Mouse (Mus musculus) kidney, embryonic 15.5 days (tissue): Measurements from ENCODE around the gene Zfp36. TPM values are rescaled to one million over a fixed set of nuclear protein-coding genes. Genes with fewer than 3 reads are reported as not detected.

Source experiments
- ATAC-seq: fragments of 200-750 bp; cut with Nextera tagmentation; replicated peaks from 2 replicates; pipeline ENCODE4 v1.8.0; 2017; ENCODE audit warnings: moderate TSS enrichment; ENCODE audit not compliant: low FRiP score
- H3K27ac ChIP-seq: fragments of 300-500 bp; sonication (generic); 2 replicates; pipeline ENCODE4 v1.5.1; 2015; ENCODE audit warnings: mild to moderate bottlenecking, inconsistent platforms
- H3K27me3 ChIP-seq: fragments of 300-500 bp; sonication (generic); 2 replicates; pipeline ENCODE4 v1.6.1; 2015; ENCODE audit warnings: inconsistent platforms
- H3K36me3 ChIP-seq: fragments of 300-500 bp; sonication (generic); 2 replicates; pipeline ENCODE4 v1.6.1; 2015; ENCODE audit warnings: inconsistent platforms
- H3K4me1 ChIP-seq: fragments of 300-500 bp; sonication (generic); 2 replicates; pipeline ENCODE4 v1.6.1; 2015; ENCODE audit warnings: inconsistent platforms
- H3K4me2 ChIP-seq: fragments of 300-500 bp; sonication (generic); 2 replicates; pipeline ENCODE4 v1.6.1; 2015; ENCODE audit warnings: moderate library complexity, mild to moderate bottlenecking, inconsistent platforms
- H3K4me3 ChIP-seq: fragments of 300-500 bp; sonication (generic); replicated peaks from 2 replicates; pipeline ENCODE4 v1.5.1; 2015; ENCODE audit warnings: mild to moderate bottlenecking, inconsistent platforms
- H3K9ac ChIP-seq: fragments of 300-500 bp; sonication (generic); 2 replicates; pipeline ENCODE4 v1.6.1; 2015; ENCODE audit warnings: mild to moderate bottlenecking, inconsistent platforms
- H3K9me3 ChIP-seq: fragments of 300-500 bp; sonication (generic); replicated peaks from 2 replicates; pipeline ENCODE4 v1.6.1; 2016; ENCODE audit warnings: inconsistent platforms
- WGBS: fragments of 180-500 bp; shearing (Covaris S2); methylation state at CpG from one replicate; pipeline ENCODE4 v1.1.7; 2015; ENCODE audit warnings: mixed read lengths; 5-methylcytosine and 5-hydroxymethylcytosine counted together
- polyA plus RNA-seq: library from polyadenylated mRNA; unstranded; fragments of >200 nt; fragmentation: Nextera tagmentation; extraction: Ambion mirVana; gene quantifications from 2 replicates; pipeline ENCODE4 v1.2.1, GENCODE M21; 2015

Gene Zfp36
- polyA plus RNA-seq, 1 experiment from 2014 or later: 16.2 TPM

DNA sequence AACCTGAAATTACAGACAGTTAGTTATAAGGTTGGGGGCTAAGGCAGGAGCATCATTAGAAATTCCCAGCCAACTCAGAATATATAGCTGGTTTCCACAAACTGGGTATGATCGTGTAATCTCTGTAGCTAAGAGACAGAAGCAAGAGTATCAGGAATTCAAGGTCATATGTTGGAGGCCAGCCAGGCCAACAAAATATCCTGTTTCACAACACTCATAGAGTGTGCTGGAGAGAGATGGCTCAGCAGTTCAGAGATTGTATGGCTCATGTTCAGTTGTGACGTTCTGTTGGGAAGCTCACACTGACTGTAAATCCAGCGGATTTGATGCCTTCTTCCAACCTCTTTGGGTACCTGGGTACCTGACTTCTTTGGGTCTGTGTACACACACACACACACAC is 32.3 kb downstream of the Zfp36 start:
- Histone ChIP-seq H3K9ac (no peak overlapping the region), H3K27ac (no peak overlapping the region), H3K4me2 (no peak overlapping the region), H3K36me3 (peaks cover 12% of the 10 kb centered on the region), H3K27me3 (no peaks in the 10 kb centered on the region), H3K4me1 (peaks cover 18% of the 10 kb centered on the region), H3K4me3 (no peak overlapping the region), H3K9me3 (no peaks in the 10 kb centered on the region)
- no peak for ATAC-seq
- 66% methylated on average over 3 of the region's 3 CpGs for WGBS

DNA sequence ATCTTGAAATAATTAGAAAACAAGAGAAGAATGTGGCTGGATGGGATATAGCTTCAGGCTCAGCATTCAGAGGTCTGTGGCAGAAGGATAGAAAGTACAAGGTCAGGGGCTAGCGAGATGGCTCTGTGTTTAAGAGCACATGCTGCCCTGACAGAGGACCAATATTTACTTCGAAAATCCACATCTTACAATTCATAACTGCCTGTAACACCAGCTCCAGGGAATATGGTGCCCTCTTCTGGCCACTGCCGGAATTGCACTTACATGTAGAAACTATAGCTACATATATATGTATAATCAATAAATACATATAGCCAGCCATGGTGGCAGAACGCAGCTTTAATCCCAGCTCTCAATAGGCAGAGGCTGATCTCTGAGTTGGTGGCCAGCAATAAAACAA is 35.4 kb downstream of the Zfp36 start:
- Histone ChIP-seq H3K9me3 (no peaks in the 10 kb centered on the region), H3K4me1 (peaks cover 22% of the 10 kb centered on the region), H3K36me3 (no peaks in the 10 kb centered on the region), H3K9ac (no peak overlapping the region), H3K4me3 (no peak overlapping the region), H3K27ac (no peak overlapping the region), H3K27me3 (no peaks in the 10 kb centered on the region), H3K4me2 (no peak overlapping the region)
- no peak for ATAC-seq
- WGBS: 11% methylated on average over 4 of the region's 4 CpGs

DNA sequence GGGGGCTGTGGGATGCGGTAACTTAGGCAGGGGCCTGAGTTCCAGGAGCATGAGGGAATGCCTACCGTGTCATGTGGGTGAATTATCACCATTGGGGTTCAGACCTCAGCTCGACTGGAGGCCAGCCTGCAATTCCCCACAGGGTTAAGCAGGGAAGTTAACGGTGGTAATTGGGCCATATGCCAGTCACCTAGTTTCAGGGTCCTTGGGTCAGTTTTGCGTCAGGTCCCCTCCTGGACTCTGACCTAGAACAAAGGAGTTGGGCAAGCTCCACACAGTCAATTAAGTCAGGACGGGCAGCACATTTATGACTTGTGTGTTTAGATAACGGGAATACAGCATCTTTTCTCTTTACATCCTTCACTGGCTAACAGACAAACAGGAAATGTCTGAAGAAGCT is 38.7 kb downstream of the Zfp36 start:
- Histone ChIP-seq H3K4me2 (peak overlapping the region; percentile 18; the same call in 1 of the 2 replicates), H3K4me3 (no peak overlapping the region), H3K9me3 (no peaks in the 10 kb centered on the region), H3K27me3 (no peaks in the 10 kb centered on the region), H3K9ac (no peak overlapping the region), H3K36me3 (no peaks in the 10 kb centered on the region), H3K27ac (peak overlapping the region; percentile 74), H3K4me1 (peaks cover 35% of the 10 kb centered on the region)
- no peak for ATAC-seq
- 11% methylated on average over 7 of the region's 7 CpGs for WGBS

DNA sequence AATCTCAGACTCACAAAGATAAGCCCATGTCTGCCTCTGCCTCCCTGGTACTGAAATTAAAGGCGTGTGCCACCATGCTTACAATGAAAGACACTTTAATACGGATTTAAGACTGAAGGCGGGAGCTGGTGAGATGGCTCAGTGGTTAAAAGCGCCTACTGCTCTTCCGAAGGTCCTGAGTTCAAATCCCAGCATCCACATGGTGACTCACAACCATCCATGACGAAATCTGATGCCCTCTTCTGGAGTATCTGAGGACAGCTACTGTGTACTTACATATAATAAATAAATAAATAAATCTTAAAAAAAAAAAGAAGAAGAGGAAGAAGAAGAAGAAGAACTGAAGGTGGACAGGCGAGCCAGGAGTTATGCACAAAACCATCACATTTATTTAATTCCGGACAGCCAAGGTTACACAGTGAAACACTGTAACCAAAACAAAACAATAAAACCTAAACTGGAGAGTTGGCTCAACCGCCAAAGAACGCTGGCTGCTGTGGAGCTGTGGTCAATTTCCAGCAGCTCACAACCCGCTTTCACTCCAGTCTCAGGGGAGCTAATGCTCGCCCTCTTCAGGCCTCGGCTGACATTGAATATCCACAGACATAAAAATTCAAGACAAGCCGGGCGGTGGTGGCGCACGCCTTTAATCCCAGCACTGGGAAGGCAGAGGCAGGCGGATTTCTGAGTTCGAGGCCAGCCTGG is 40.7 kb downstream of the Zfp36 start:
- ATAC-seq: no peak
- Histone ChIP-seq H3K9ac (peak overlapping the region; percentile 55), H3K27me3 (no peaks in the 10 kb centered on the region), H3K4me3 (peak overlapping the region; percentile 84), H3K36me3 (peaks cover 6% of the 10 kb centered on the region), H3K4me1 (peaks cover 37% of the 10 kb centered on the region), H3K27ac (peak overlapping the region; percentile 95), H3K9me3 (no peaks in the 10 kb centered on the region), H3K4me2 (peak overlapping the region; percentile 74)
- 73% methylated on average over 19 of the region's 19 CpGs for WGBS

DNA sequence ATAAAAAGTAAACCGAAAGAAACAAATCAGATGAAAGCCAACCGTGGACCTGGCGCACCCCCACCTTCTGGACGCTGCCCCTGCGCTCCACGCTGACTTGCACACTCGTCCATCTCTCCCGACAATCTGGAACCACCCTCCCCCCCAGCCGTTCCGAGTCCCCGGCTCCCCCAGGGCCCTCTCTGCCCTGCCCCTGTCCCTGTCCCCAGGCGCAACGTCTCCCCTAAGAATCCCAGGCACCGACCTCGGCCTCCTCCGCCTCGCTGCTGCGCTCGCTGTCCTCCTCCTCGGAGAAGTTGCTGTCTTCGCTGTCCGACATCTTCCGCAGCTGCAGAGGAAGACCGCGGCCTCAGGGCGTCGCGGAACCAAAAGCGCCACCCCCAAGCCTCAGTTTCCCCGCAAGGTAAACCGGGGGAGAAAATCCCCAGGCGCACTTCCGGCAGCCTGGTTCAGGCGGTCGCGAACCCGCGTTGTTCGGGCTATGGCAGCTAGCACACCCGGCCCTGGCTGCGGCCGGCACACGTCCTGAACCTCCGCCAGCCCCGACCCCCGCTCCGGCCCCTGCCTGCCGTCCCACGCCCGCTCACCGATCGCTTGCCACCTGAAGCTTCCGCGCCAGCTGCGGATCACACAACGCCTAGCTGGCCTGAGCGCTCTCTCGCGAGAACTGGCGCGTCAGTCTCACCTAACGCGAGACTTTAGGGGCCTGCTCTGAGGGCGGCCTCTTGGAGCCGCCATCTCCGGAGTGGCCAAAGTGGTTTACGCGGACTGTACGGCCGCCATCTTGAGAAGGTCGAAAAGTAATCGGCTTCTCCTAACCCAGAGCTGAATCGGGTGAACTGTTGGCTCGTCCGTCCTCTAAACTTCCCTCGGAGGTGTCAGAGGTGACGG is 41.7 kb downstream of the Zfp36 start, which contains the start of gene Supt5:
Gene Supt5, minus strand, starts transcription at position 639 of the 891 bp plus-strand sequence.
- Histone ChIP-seq H3K4me2 (peak within 1 kb of the TSS; percentile 74), H3K27ac (peak within 1 kb of the TSS; percentile 95), H3K27me3 (no peaks in the 10 kb centered on the region), H3K36me3 (peaks cover 6% of the 10 kb centered on the region), H3K9ac (peak within 1 kb of the TSS; percentile 97), H3K4me3 (peak within 1 kb of the TSS; percentile 84), H3K4me1 (peaks cover 37% of the 10 kb centered on the region), H3K9me3 (no peaks in the 10 kb centered on the region)
- ATAC-seq: peak; percentile 97
- WGBS: under 1% methylated on average over 77 of the region's 77 CpGs

DNA sequence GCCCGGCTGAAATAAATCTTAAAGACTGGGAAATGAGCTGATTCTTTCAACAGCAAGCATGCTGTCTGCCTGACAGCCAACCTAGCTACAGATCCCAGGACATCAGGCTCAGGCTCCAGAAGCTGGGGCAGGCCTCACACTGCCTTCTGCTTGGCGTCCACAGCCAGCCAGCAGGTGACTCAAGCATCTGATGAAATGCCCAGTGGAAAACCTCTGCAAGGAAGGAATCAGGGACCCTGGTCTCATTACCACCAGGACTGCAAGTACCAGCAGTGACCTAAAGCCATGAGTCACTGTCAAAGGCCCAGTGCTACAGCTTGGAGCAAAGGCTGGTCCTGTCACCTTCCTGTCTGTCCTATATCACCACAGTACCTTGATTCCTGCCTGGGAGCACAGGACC is 44.6 kb downstream of the Zfp36 start:
- H3K9ac ChIP-seq: no peak overlapping the region
- no peak for ATAC-seq
- no peaks in the 10 kb centered on the region for H3K27me3 ChIP-seq
- H3K36me3 ChIP-seq: peaks cover 25% of the 10 kb centered on the region
- no peak overlapping the region for H3K27ac ChIP-seq
- H3K4me2 ChIP-seq: no peak overlapping the region
- H3K9me3 ChIP-seq: no peaks in the 10 kb centered on the region
- H3K4me3 ChIP-seq: no peak overlapping the region
- WGBS: 87% methylated on average over 2 of the region's 2 CpGs
- peaks cover 21% of the 10 kb centered on the region for H3K4me1 ChIP-seq

DNA sequence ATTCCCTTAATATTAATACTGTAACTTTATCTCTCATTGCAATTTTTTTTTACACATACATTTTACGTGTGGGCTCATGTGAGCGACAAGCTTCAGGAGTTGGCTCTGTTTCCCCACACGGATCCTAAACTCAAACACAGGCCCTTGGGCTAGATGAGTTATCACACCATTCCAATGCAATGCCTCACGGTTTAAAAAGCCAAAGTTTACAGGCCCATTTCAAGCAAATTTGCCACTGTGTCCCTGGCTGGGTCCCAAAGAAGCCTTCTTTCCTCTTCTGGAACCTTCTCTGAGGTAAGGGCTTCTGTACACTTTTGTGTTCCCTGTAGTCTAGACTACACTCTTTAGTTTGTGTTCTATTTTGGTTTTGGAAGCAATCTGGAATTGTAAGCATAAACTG is 45.5 kb downstream of the Zfp36 start:
- 85% methylated on average over 4 of the region's 4 CpGs for WGBS
- no peak overlapping the region for H3K9ac ChIP-seq
- H3K4me3 ChIP-seq: no peak overlapping the region
- no peaks in the 10 kb centered on the region for H3K9me3 ChIP-seq
- H3K36me3 ChIP-seq: peaks cover 35% of the 10 kb centered on the region
- no peak overlapping the region for H3K27ac ChIP-seq
- no peak for ATAC-seq
- H3K4me1 ChIP-seq: peaks cover 18% of the 10 kb centered on the region
- no peaks in the 10 kb centered on the region for H3K27me3 ChIP-seq
- no peak overlapping the region for H3K4me2 ChIP-seq

DNA sequence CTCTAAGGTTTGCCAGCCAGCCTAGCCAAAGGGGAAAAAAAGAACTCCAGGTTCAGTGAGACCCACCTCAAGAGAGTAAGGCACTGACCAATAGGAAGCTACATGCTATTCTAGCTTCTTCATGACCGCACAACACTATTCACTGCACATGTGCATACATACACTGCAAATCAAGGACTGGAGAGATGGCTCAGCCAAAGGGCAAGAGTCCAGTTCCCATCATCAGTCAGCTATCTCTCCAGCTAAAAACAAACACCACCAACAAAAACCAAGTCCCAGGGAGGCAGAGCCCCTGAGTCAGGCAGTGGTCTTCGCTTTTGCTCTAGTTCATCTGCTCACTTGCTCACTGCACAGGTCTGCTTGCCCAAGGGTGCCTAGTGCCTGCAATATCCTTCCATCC is 51.8 kb downstream of the Zfp36 start:
- Histone ChIP-seq H3K9ac (no peak overlapping the region), H3K4me3 (no peak overlapping the region), H3K27ac (no peak overlapping the region), H3K36me3 (peaks cover 90% of the 10 kb centered on the region), H3K27me3 (no peaks in the 10 kb centered on the region), H3K4me2 (no peak overlapping the region), H3K9me3 (no peaks in the 10 kb centered on the region), H3K4me1 (no peaks in the 10 kb centered on the region)
- no peak for ATAC-seq
- 97% methylated on average over 2 of the region's 2 CpGs for whole genome bisulfite sequencing

Other genes starting within 250 kb of the Zfp36 start
- 147 and 154 TPM in 2 replicates for gene Fbl, start 210.5 kb downstream of the Zfp36 start, polyA plus RNA-seq
- gene Dyrk1b, start 200.8 kb downstream of the Zfp36 start, polyA plus RNA-seq: 14.3 and 15.7 TPM in 2 replicates
- gene Eid2, start 112.4 kb downstream of the Zfp36 start, polyA plus RNA-seq: 1.8 and 2.1 TPM in 2 replicates
- gene Eid2b, start 102.5 kb downstream of the Zfp36 start, polyA plus RNA-seq: 11.4 and 11.6 TPM in 2 replicates
- gene Selenov, start 89.1 kb downstream of the Zfp36 start, polyA plus RNA-seq: 0.42 and 0.57 TPM in 2 replicates
- 0.52 and 0.63 TPM in 2 replicates for gene Dll3, start 78.0 kb downstream of the Zfp36 start, polyA plus RNA-seq
- 154 and 160 TPM in 2 replicates for gene Timm50, start 68.2 kb downstream of the Zfp36 start, polyA plus RNA-seq
- gene Supt5, start 41.5 kb downstream of the Zfp36 start, polyA plus RNA-seq: 91.0 and 104 TPM in 2 replicates
- 995 and 1,159 TPM in 2 replicates for gene Rps16, start 29.6 kb downstream of the Zfp36 start, polyA plus RNA-seq
- gene Plekhg2, start 7.7 kb downstream of the Zfp36 start, polyA plus RNA-seq: 69.9 and 84.6 TPM in 2 replicates
- gene Med29, start 12.5 kb upstream of the Zfp36 start, polyA plus RNA-seq: 52.6 and 57.7 TPM in 2 replicates
- 86.8 and 100 TPM in 2 replicates for gene Paf1, start 12.7 kb upstream of the Zfp36 start, polyA plus RNA-seq
- gene Gmfg, start 57.2 kb upstream of the Zfp36 start, polyA plus RNA-seq: 16.4 and 17.3 TPM in 2 replicates
- 2.6 and 2.8 TPM in 2 replicates for gene Lrfn1, start 71.7 kb upstream of the Zfp36 start, polyA plus RNA-seq
- gene Ifnl2, start 130.2 kb upstream of the Zfp36 start, polyA plus RNA-seq: not detected in 2 replicates
- not detected in 2 replicates for gene Ifnl3, start 142.6 kb upstream of the Zfp36 start, polyA plus RNA-seq
- not detected in 2 replicates for gene Sycn, start 160.6 kb upstream of the Zfp36 start, polyA plus RNA-seq
- gene Nccrp1, start 167.0 kb upstream of the Zfp36 start, polyA plus RNA-seq: 0.14 TPM in 1 of 2 replicates, not detected in the other
- gene Samd4b, start 217.9 kb upstream of the Zfp36 start, polyA plus RNA-seq: 28.8 and 33.6 TPM in 2 replicates
- 63.9 and 72.1 TPM in 2 replicates for gene Pak4, start 217.9 kb upstream of the Zfp36 start, polyA plus RNA-seq